Mouse (Mus musculus) activated CD4-positive, CD25-positive, alpha-beta regulatory T cell, adult 4 months (primary cell): ENCODE data around the gene Dock7. TPM values are rescaled to one million over a fixed set of nuclear protein-coding genes. Genes with fewer than 3 reads are reported as not detected.

Experiments
- ATAC-seq: one replicate; pipeline ENCODE4 v1.8.0; 2017
- polyA plus RNA-seq, 2 experiments: library from polyadenylated mRNA; unstranded; fragments of 100-300 nt; shearing (Covaris generic); gene quantifications; one replicate each; pipeline ENCODE4 v1.2.1; 2017

Dock7 gene
- polyA plus RNA-seq = 1 to 10 TPM in 1 of 2 experiments, not detected in 1; 1.2 TPM

DNA sequence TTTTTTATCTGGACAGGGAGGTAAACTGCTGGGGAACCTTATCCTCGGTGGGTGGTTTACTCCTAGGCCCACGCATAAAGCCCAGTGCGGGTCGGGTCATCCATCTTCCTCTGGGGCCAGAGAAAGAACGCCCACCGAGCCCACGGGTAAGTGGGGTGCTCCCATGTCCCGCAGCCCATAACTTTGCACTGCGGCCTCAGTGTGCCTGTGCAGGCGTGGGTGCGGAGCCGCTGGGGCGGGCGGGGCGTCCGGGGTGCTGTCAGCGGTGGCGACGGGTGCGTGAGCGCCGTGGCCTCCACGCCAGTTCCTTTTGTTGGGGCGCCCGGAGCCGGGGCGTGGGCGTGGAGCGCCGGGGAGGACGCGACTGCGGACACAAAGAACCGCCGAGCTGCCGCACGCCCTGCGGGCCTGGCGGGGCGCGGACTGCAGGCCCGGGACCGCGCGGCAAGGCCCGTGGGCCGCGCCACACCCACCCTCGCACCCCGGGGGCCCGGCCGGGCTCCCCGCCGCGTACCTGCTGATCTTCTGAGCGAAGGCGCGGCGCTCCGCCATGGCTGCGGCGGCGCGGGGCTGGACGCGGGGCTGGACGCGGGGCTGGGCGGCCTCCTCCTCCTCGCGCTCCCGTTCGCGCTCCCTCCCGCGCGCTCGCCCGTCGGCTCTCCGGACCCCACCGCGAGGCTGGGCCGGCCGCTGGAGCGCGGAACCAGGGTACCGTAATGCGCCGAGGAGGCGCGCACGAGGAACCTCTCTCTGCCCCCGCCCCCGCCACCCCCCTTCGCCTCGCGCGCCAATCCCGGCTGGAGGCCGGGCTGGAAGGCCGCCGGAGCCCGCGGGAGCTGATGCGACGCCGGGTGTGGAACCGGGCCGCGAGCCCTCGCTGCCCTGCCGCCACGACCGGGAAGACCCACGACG lies at the start of gene Dock7:
TSS of gene Dock7 (minus strand) at position 705 of the 912 bp plus-strand sequence.
- no peak for ATAC-seq

DNA sequence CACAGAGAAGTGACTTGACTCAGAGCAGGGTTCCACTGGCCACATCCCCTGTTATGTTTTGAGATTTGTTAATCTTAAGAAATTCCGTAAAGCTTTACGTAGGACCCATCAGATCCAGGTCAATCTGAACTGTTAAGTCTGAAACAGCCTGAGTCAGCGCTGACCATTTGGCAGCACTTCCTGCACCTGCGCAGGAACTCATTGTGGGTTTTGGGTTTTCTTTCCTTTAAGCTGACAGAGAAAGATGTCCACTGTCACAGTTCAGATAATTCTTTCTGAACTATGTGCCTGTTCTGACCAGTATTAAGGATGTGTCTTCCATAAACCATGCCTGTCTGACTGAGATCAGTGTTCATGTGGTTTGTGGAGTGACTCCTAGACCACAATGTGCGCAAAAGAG lies 48.2 kb upstream of the Dock7 start:
- no peak for ATAC-seq

DNA sequence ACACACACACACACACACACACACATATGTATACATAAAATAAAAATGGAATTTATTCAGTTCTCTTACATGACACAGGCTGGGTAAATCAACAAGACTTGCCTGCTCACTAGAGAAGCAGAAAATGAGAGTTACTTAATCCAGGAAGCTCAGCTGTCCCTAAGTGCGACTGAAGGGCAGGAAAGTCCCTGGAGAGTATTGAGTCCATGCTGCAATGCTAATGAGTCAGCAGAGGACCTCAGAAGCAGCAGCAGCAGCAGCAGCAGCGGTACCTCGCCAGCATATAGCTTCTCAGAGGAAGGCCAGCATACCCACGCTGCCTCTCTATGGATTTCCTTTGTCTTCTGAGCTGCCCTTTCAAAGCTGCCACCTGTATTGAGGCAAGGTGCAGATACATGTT lies 42.8 kb upstream of the Dock7 start:
- no peak for ATAC-seq

DNA sequence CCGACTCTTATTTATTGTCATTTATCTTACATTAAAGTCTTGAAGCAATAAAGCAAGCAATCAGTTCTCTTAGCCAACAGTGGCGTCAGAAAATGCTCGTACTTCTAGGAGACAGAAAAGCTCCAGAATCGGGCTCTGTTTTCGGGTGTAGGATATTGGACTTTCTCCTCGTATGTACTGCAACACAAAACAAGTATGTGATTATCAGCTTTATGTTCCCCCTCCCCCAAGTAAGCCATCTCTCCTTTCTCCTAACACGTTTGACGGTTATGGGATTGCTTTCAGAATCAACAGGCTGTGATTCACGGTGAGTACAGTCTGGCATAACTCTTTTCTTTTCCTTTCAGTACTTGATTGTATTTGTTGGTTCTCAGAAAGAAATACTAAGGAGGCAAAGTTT lies 42.3 kb upstream of the Dock7 start:
- ATAC-seq = no peak

DNA sequence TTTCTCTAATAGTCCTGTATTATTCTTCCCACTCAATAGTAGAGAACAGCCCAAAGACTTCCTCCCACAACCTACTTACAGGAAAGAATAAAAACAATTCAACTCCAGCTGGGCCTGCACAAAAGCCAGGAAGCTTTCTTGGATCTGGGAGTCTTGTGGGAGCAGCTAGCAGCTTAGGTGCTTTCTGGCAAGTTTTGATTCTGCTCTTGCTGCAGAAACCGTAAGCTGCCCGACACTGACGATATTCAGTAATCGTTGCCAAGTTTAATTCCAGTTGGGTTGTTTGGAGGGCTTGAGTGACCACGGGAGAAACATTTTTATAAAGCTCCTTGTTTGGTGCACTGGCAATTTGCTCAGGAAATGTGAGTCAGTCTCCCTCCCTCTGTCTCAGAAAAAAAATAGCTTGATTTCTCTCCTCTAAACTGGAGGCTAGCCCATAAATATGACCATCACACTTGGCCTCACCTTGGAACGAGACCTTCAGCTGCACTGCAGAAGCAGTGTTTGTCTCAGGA lies 40.8 kb upstream of the Dock7 start:
- no peak for ATAC-seq

DNA sequence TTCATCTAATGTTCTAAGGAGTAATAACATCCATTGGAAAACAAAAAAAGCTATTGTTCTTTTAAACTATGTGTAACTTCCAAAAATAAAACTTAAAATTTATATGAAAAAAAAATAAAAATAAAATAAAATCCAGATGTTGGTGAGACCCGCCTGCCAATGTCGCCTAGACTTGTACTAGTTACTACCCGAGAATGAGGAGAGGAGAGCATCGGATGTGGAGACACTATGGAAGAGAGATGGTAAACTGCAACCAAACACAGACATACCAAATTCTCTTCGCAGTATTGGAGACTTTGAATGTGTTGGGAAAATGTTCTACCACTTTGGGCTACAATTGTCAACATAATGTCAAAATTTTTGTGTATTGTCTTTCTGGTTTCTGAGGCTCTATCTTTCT lies 40.2 kb upstream of the Dock7 start:
- no peak for ATAC-seq

DNA sequence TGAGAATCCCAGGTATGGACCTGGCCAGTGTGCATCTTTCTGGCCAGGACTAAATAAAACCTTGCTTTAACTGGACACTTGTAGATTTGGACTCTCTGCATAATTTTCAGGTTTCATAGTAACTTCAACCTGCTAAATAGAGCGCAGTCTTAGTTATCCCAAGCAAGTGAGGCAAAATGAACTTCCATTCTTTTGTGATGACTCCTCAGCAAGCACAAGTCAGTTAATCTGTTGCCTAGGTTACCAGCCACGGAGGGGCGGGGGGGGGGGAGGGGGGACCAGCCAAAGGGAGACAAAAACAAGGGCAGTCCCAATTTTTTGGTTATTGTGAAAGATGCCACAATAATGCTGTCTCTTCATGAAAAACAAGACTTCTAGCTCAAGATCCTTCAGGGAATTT lies 39.7 kb upstream of the Dock7 start:
- no peak for ATAC-seq

DNA sequence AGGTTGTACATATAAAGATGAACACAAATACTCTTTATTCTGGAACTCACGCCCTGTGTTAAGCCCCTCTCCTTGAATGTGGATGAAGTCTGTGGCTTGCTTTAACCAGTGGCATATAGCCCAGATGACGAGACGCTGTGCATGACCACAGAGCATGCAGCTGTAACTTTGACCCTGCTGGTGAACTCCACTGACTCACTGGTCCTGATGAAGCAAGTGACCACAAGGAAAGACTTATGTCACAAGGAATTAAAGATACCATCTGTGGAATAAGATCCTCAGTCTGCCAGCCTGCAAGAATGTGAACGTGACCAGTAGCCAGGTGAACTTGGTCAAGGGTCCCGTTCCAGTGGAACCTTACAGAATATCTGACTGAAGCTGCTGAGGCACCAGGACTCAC lies 37.8 kb upstream of the Dock7 start:
- ATAC-seq = no peak

DNA sequence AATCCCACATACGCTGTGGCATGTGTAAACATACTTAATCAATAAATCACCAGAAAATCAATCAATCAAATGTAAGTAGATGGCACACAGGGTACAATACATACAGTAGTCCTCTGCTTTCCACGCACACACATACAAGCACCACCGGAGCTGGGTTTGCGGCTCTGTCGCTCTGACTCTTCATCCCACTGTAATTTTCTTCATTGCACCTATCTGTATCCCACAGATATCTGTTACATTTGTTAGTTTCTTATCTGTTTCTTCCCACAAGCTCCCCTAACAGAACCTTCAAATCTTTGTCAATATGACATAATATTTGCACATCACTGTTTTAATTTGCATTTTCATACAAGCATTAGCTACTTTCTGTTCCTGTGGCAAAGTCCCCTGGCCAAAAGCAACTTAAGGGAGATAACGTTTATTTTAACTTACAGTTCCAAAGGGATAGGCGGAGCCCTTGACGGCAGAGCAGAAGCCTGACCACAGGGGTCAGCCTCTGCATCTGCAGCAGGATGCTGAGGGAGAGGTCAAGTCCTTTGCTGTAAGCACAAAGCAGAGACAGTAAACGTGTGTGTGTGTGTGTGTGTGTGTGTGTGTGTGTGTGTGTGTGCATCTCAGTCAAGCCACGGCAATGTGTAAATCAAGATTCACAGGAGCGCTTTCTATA lies 36.1 kb upstream of the Dock7 start:
- no peak for ATAC-seq

DNA sequence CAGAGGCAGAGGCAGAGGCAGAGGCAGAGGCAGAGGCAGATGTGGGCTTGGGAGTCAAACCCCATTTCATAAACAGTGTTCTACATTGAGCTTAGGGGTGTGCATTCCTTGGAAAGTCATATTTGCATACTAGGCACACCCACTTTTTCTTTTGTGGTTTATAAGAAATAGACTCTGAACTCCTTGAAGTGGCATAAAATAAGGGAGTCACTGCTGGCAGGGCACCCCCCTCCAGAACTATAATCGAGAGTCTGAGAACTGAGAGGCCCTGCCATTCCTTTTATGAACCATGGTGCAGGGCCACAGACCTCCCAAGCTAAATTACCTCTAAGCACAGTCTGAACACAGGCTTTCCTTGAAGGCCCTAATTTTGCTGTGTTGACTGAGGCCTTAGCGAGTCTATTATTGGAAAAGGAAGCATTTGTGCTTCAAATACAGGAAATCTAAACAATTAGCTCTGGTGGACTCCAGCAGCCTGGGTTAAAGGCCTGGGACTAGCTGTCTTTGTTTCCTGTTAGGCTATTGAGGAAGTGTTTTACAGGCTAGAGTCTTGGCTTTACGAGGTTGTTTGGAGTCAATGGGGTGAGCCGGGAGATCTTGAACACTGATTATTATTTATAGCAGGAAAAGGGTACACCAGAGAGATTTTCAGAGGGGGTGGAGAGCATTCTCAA lies 31.3 kb upstream of the Dock7 start:
- no peak for ATAC-seq

DNA sequence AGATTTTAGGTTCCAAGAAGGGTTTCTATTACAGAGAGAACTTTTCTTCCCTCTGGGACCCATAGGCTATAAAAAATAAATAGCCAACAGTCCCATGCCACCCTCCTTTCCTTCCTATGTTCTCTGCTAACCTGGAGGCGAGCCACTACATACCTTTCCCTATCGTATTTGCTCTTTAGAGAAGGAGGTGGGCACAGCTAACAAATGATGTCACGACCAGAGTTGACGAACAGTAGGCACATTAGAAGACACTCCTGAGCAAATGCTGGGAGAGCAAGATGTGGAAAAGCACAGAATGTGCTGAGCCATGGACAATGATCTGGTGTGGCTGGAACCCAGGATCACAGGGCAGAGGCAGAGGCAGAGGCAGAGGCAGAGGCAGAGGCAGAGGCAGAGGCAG lies 30.7 kb upstream of the Dock7 start:
- ATAC-seq = no peak

DNA sequence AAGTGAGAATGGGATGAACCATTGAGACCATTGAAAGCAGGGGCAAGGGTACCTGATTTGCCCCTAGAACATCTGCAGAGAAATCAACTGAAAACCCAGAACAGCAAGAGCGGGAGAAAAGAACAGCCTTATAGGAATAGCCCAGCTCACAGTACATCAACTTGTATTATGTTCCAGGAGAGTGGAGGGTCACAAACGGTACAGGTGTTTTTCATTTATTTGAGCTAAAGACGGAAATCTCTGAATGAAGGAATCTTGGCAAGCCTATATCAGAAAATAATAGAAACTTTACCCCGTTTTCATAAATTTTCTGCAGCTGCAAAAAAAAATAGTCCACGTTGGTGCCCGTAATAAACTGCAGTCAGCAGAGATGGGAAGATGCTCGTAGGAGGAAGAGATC lies 22.6 kb upstream of the Dock7 start:
- no peak for ATAC-seq

DNA sequence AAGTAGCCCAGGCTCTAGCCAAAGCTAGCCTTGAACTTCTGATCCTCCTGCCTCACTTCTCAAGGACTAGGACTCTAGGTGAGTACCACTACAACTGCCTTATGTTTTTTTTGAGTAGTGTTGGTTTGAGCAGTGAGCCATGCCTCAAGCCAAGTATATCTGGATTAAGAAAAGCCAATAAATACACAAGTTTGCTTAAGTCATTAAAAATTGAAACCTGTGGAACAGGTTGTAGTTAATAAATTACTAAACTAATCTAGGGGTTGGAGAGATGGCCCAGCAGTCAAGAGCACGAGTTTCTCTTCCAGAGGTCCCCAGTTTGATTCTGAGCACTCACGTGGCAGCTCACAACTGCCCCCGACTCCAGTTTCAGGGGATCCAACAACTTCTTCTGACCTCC lies 20.9 kb upstream of the Dock7 start:
- no peak for ATAC-seq

DNA sequence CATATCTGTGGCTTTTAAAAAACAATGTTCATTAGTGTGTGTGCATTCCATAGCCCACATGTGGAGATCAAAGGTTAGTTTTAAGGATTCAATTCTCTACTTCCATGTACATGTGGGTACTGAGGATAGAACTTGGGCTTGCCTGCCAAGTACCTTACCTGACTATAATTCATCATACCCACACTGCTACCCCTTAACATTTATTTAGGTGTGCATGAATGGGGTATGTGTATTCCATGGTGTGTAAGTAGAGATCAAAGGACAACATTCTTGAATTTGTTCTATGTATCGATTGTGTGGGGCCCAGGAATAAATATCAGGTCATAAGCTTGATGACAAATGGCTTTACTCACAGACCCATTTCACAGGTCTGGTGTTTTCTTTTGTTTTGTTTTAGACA lies 20.5 kb upstream of the Dock7 start:
- no peak for ATAC-seq

DNA sequence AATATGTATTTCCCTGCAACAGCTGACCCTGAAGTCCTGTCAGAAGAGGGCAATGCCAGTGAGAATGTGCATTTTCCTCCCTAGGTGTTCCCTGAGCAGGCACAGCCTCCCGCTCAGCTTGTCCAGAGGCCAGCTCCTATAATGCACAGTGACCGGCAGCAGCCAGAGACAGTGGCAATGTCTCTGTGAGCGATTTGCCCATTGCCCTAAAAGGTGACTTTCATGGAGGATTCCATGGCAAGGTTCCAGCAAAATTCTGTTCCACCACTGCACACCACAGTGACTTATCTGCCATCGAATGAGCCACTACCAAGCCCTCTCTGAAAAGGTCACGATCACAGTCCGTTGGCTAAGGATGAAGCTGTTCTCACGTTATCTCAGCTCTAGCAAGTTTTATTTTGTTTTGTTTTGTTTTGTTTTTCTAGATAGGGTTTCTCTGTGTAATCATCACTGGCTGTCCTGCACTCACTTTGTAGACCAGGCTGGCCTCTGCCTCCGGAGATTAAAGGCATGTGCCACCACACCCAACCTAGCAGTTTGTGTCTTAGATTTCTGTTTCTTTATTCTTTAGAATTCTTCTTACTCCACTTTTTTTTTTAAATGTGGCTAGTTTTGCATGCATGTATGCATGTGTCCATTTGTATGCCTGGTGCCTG lies 17.4 kb upstream of the Dock7 start:
- no peak for ATAC-seq

DNA sequence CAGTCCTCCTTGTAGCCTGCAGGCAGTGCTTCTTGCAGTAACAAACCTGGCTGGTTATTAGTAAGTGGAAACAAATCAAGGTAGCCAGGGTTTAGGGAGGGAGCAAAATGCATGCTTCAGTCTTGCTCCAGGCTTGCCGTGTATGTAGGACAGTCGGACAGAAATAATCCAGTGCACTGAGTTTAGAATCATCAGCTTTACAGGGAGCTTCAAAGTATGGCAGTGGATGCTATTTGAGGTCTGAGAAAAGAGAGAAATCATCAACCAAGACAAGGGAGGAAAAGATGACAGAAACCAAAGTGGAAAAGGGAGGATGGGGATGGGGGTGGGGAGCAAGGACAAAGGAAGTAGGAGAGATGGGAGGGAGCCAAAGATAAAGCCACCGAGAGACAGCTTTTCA lies 13.8 kb upstream of the Dock7 start:
- no peak for ATAC-seq

DNA sequence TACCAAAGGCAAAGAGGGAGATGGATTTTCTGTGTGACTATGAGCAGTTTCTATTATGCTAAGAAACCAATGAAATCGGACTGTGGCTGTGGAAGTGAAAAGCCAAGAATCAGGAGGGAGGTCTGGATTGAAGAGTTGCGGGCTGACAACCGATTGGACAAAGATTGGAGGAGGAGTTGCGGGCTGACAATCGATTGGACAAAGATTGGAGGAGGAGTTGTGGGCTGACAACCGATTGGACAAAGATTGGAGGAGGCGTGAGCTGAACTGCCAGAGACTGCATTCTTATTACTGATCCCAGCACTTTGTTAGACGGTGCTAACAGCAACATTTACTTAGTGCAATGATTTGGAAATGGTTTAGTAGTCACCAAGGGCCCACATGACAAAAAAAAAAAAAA lies 12.6 kb upstream of the Dock7 start:
- ATAC-seq = no peak

DNA sequence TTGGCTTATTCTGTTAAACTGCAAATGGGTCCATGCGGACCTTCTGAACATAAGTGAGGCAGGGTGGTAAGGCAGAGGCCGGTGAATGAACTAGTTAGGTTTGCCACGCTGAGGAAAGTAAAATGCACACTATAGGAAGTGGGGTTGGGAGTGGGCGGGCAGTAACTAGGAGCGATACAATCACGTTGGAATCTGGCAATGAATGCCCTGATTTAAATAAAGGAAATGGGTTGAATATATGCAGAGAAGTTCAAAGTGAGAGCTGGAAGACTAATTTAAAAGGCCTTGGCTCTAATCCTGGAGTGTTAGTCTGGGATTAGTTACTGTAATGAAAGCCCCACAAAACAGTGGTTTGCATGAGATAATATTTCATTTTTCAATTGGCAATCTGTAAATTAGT lies 12.0 kb upstream of the Dock7 start:
- no peak for ATAC-seq

DNA sequence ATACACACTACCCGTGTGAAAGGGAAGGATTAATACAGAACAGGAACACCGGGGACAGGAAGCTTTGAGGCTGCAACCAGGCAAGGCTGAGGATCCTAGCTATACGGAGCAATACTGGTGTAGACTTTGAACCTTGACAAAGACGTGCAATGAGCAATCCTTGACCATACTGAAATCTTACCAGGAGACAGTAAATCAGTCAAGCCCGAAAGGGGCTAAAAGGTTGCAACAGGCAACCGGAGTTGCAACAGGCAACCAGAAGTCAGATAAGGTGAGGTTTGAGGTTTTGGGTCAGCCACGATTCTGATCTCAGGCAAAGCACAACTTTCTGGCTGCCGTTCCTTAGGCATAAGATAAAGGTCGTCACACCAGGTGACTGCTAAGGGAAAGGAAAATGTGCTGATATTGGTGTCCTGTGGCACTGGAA lies 10.5 kb upstream of the Dock7 start:
- no peak for ATAC-seq

DNA sequence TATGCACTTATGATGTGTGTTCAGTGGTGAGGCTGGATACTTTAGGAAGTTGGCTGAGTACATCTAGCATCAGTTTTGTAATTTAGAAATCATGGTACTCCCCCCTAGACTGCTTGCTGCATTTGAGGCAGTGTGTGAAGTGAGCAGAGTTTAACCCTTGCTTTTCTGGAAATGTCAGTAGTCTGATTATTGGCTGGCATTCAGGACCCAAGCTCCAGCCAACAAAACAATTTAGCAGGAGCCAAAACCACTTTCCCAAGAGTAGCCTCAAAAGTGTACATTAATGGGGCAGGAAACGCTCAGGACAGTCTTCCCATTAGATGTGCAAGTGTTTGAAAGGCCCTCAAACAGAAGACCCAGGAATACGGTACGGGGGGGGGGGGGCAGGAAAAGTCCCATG lies 2.8 kb upstream of the Dock7 start:
- ATAC-seq = no peak

DNA sequence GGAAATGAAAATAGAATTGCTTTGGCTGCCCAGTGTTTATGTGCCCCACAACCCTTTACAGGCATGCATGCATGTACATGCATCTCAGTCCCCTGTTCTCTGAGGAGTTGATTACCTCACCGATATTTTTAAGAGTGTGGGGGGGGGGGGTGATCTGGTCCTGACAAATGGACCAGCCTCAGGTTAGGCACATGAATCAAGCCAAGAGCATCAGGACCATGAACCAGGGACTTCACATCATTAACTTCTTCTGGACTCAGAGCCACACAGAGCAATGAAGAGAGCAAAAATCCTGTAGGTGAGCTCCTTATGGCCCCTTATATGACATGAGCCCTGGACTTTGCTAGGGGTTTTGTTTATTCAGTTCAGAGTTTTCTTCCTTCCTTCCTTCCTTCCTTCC lies 2.1 kb upstream of the Dock7 start:
- ATAC-seq = no peak

DNA sequence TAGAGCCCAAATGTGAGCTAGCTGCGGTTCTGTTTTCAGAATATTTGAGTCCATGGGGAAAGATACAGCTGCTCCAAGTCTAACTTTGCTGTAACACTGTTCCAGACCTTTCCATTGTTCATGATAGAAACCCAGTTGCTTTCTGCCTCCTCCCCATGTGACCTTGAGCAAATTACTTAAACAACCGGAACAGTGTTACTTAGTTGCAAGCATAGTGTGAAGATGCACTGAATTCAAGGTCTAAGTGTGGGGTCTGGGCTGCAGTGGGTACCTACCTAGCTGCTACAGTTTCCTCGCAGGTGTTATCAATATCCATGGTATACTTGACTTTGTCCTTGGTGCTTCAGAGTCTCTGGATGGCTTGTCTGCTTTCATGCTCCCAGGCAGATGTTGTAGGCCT lies 1.3 kb upstream of the Dock7 start:
- no peak for ATAC-seq
